Mouse (Mus musculus) G1E (cell line): ENCODE results near the gene Mafk.

Experiments used
- CTCF ChIP-seq: IDR thresholded peaks from 2 replicates; pipeline ENCODE4 v1.5.1; 2012; ENCODE audit warnings: low read depth, low read length, inconsistent platforms, mixed read lengths
- GATA1 ChIP-seq: IDR thresholded peaks from 2 replicates; pipeline ENCODE4 v1.6.1; 2012; ENCODE audit warnings: borderline replicate concordance, low read length, inconsistent platforms, mixed read lengths

GRCm38 (mm10) chr5:139794938-139795337, 3.6 kb downstream of the Mafk start:
- TF ChIP-seq CTCF: no peak
- TF ChIP-seq GATA1: no peak
